Mouse (Mus musculus): ENCODE results near the gene Rgs21.

DNA sequence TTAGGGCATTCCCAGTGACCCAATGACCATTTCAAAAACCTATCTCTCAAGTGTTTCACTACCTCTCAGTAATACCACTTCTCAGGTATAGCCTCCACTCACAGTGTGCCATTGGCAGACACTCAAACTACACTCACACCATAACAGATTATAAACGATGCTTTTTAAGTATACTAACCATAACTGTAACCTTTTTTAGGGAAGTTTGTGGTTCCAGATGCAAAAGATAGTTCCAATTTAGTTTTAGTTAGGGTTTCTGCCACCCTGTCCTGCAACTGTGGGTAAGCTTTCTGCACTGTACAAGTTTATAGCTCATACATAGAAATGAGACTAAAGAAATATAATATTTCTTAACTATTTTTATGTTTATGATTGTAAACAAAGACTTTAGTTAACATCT lies 67.7 kb downstream of the Rgs21 start:
- TF ChIP-seq CTCF (IDR thresholded peaks at IDR 0.05; ENCODE audit: low read depth, low read length) (no peak), POLR2A (IDR thresholded peaks at IDR 0.05; ENCODE audit: borderline replicate concordance, low read depth, low read length) (no peak)
